Mouse (Mus musculus): ENCODE measurements around the gene Sv2c. TPM values are rescaled to one million over a fixed set of nuclear protein-coding genes. Genes with fewer than 3 reads are reported as not detected.

The Sv2c gene
- polyA plus RNA-seq, 1 experiment from 2014 or later = 0.27 TPM

- Histone ChIP-seq H3K36me3 (ENCODE audit: insufficient read depth, low read length) (no peaks in the 10 kb centered on the region), H3K4me1 (ENCODE audit: insufficient read depth, low read depth, low read length) (no peaks in the 10 kb centered on the region), H3K4me3 (ENCODE audit: low read depth, low read length) (no peak overlapping the region), H3K27ac (ENCODE audit: low read length) (no peak overlapping the region), H3K9ac (replicated peaks; ENCODE audit: low read depth) (no peak overlapping the region), H3K27me3 (replicated peaks; ENCODE audit: insufficient read depth, low read length) (no peaks in the 10 kb centered on the region), H3K4me2 (replicated peaks; ENCODE audit: low read depth, low read length) (no peak overlapping the region), H3K9me3 (ENCODE audit: low read length) (no peaks in the 10 kb centered on the region)
- no peak for DNase-seq (ENCODE audit: low spot score)
- no peak for ATAC-seq
- WGBS = 47% methylated on average over 9 of the region's 9 CpGs
- no peak for TF ChIP-seq EP300 (IDR thresholded peaks at IDR 0.05)
- no peak for TF ChIP-seq CTCF (IDR thresholded peaks at IDR 0.05)
Observed at GRCm38 (mm10) chr13:96008975-96009374, 123.4 kb downstream of the Sv2c start.

GRCm38 (mm10) chr13:96008154-96008553, 124.2 kb downstream of the Sv2c start:
- H3K4me3 ChIP-seq (ENCODE audit: low read depth, low read length) = no peak overlapping the region
- H3K36me3 ChIP-seq (ENCODE audit: insufficient read depth, low read length) = no peaks in the 10 kb centered on the region
- H3K9ac ChIP-seq (replicated peaks; ENCODE audit: low read depth) = no peak overlapping the region
- TF ChIP-seq CTCF (IDR thresholded peaks at IDR 0.05) (no peak), EP300 (IDR thresholded peaks at IDR 0.05) (no peak)
- H3K4me2 ChIP-seq (replicated peaks; ENCODE audit: low read depth, low read length) = no peak overlapping the region
- H3K4me1 ChIP-seq (ENCODE audit: insufficient read depth, low read depth, low read length) = no peaks in the 10 kb centered on the region
- no peak for DNase-seq (ENCODE audit: low spot score)
- WGBS = 56% methylated on average over 3 of the region's 3 CpGs
- H3K27ac ChIP-seq (ENCODE audit: low read length) = no peak overlapping the region
- H3K27me3 ChIP-seq (replicated peaks; ENCODE audit: insufficient read depth, low read length) = no peaks in the 10 kb centered on the region
- ATAC-seq = no peak
- H3K9me3 ChIP-seq (ENCODE audit: low read length) = no peaks in the 10 kb centered on the region

DNA sequence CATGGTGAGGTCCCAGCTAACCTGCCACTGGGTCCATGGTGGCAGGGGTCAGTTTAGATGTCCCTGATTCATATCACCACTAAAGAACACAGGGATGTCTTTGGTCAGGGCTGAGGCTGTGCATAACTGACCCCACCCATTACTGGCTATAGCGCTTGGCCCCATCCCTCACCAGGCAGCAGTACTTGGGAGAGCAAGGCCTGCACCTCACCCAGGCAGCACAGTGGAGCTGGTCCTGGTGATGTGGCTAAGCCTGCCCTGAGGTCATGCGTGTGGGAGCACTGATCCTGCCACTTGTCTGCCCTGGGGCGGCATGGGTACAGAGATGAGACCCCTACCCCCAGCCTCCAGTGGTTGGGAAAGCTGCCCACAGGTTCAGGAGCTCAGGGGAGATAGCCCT, 128.8 kb downstream of the Sv2c start:
- Histone ChIP-seq H3K4me3 (ENCODE audit: low read depth, low read length) (no peak overlapping the region), H3K4me2 (replicated peaks; ENCODE audit: low read depth, low read length) (no peak overlapping the region), H3K9ac (replicated peaks; ENCODE audit: low read depth) (no peak overlapping the region), H3K27ac (ENCODE audit: low read length) (no peak overlapping the region), H3K27me3 (replicated peaks; ENCODE audit: insufficient read depth, low read length) (no peaks in the 10 kb centered on the region), H3K4me1 (ENCODE audit: insufficient read depth, low read depth, low read length) (no peaks in the 10 kb centered on the region), H3K36me3 (ENCODE audit: insufficient read depth, low read length) (no peaks in the 10 kb centered on the region), H3K9me3 (ENCODE audit: low read length) (no peaks in the 10 kb centered on the region)
- no peak for TF ChIP-seq EP300 (IDR thresholded peaks at IDR 0.05)
- no peak for TF ChIP-seq CTCF (IDR thresholded peaks at IDR 0.05)
- 87% methylated on average over 3 of the region's 3 CpGs for WGBS
- no peak for ATAC-seq
- DNase-seq (ENCODE audit: low spot score) = no peak

DNA sequence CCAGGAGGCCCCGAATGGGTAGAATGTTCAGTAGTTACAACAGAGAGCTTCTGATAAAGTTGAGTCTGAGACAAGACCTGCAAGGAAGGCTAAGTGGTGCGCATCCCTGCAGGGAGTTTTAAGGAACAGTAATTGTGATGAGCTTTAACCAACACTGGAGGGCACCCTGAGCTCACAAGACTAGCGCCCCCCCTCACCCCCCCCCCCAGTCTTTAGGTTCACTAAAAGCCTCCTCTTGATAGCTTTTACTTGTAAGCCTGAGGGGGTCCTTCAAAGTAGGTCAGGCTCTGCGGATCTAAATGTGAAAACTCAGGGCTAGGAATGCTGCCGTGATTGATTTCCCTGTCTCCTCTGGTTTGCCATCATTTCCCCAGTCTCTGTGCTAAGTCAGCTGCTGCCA, 129.9 kb downstream of the Sv2c start:
- Histone ChIP-seq H3K4me3 (ENCODE audit: low read depth, low read length) (no peak overlapping the region), H3K9me3 (ENCODE audit: low read length) (no peaks in the 10 kb centered on the region), H3K9ac (replicated peaks; ENCODE audit: low read depth) (no peak overlapping the region), H3K4me1 (ENCODE audit: insufficient read depth, low read depth, low read length) (no peaks in the 10 kb centered on the region), H3K4me2 (replicated peaks; ENCODE audit: low read depth, low read length) (no peak overlapping the region), H3K36me3 (ENCODE audit: insufficient read depth, low read length) (no peaks in the 10 kb centered on the region), H3K27me3 (replicated peaks; ENCODE audit: insufficient read depth, low read length) (no peaks in the 10 kb centered on the region), H3K27ac (ENCODE audit: low read length) (no peak overlapping the region)
- ATAC-seq (no peak), DNase-seq (ENCODE audit: low spot score) (peak; percentile 38)
- 31% methylated on average over 5 of the region's 5 CpGs for WGBS
- TF ChIP-seq CTCF (IDR thresholded peaks at IDR 0.05) (peak; percentile 44), EP300 (IDR thresholded peaks at IDR 0.05) (no peak)

- Histone ChIP-seq H3K36me3 (ENCODE audit: insufficient read depth, low read length) (no peaks in the 10 kb centered on the region), H3K9me3 (ENCODE audit: low read length) (no peaks in the 10 kb centered on the region), H3K27me3 (replicated peaks; ENCODE audit: insufficient read depth, low read length) (no peaks in the 10 kb centered on the region), H3K9ac (replicated peaks; ENCODE audit: low read depth) (no peak overlapping the region), H3K4me1 (ENCODE audit: insufficient read depth, low read depth, low read length) (no peaks in the 10 kb centered on the region), H3K4me2 (replicated peaks; ENCODE audit: low read depth, low read length) (no peak overlapping the region), H3K4me3 (ENCODE audit: low read depth, low read length) (no peak overlapping the region), H3K27ac (ENCODE audit: low read length) (no peak overlapping the region)
- no peak for DNase-seq (ENCODE audit: low spot score)
- WGBS = 53% methylated on average over 10 of the region's 10 CpGs
- no peak for TF ChIP-seq CTCF (IDR thresholded peaks at IDR 0.05)
- TF ChIP-seq EP300 (IDR thresholded peaks at IDR 0.05) = no peak
- ATAC-seq = no peak
Observed at GRCm38 (mm10) chr13:95999396-95999795, 133.0 kb downstream of the Sv2c start.

- no peaks in the 10 kb centered on the region for H3K27me3 ChIP-seq (replicated peaks; ENCODE audit: insufficient read depth, low read length)
- 51% methylated on average over 2 of the region's 2 CpGs for WGBS
Observed at GRCm38 (mm10) chr13:95997294-95997693, 135.1 kb downstream of the Sv2c start.

More at GRCm38 (mm10) chr13:95997294-95997693, 135.1 kb downstream of the Sv2c start:
- Histone ChIP-seq H3K4me3 (ENCODE audit: low read depth, low read length) (no peak overlapping the region), H3K27ac (ENCODE audit: low read length) (no peak overlapping the region), H3K9me3 (ENCODE audit: low read length) (no peaks in the 10 kb centered on the region), H3K36me3 (ENCODE audit: insufficient read depth, low read length) (no peaks in the 10 kb centered on the region), H3K4me1 (ENCODE audit: insufficient read depth, low read depth, low read length) (no peaks in the 10 kb centered on the region), H3K4me2 (replicated peaks; ENCODE audit: low read depth, low read length) (no peak overlapping the region), H3K9ac (replicated peaks; ENCODE audit: low read depth) (no peak overlapping the region)
- TF ChIP-seq EP300 (IDR thresholded peaks at IDR 0.05) (no peak), CTCF (IDR thresholded peaks at IDR 0.05) (peak; percentile 10; the same call in 1 of the 2 replicates)
- DNase-seq (ENCODE audit: low spot score) (no peak), ATAC-seq (no peak)

Data from lung, postnatal 0 days (tissue).